Mouse (Mus musculus) erythroblast, embryonic 14.5 days (primary cell): ENCODE data around the gene Cct3. TPM values are rescaled to one million over a fixed set of nuclear protein-coding genes. Genes with fewer than 3 reads are reported as not detected.

Experiments used
- H3K27me3 ChIP-seq: 2 replicates; pipeline ENCODE4 v1.6.1; 2012; ENCODE audit warnings: inconsistent platforms; ENCODE audit not compliant: control insufficient read depth
- H3K36me3 ChIP-seq: 2 replicates; pipeline ENCODE4 v1.6.1; 2012; ENCODE audit warnings: mild to moderate bottlenecking, inconsistent platforms; ENCODE audit not compliant: control insufficient read depth
- H3K4me1 ChIP-seq: 2 replicates; pipeline ENCODE4 v1.6.1; 2012; ENCODE audit warnings: inconsistent platforms; ENCODE audit not compliant: control insufficient read depth
- H3K4me3 ChIP-seq: replicated peaks from 2 replicates; pipeline ENCODE3; 2012; ENCODE audit warnings: moderate library complexity, mild to moderate bottlenecking, inconsistent platforms
- H3K9me3 ChIP-seq: 2 replicates; pipeline ENCODE4 v1.6.1; 2012; ENCODE audit warnings: low read length, inconsistent platforms, mixed read lengths; ENCODE audit not compliant: control insufficient read depth
- GATA1 ChIP-seq: IDR thresholded peaks from 2 replicates; pipeline ENCODE4 v1.6.1; 2012; ENCODE audit warnings: low read length, inconsistent platforms, mixed read lengths
- TAL1 ChIP-seq: IDR thresholded peaks from 3 replicates; pipeline ENCODE4 v1.6.1; 2012; ENCODE audit warnings: low read length, inconsistent platforms, mixed read lengths
- polyA plus RNA-seq: library from polyadenylated mRNA; stranded (reverse); fragments of >175 nt; gene quantifications from 2 replicates; pipeline ENCODE4 v1.2.3, GENCODE M21; 2012

The Cct3 gene
- polyA plus RNA-seq, 1 experiment = 3.8 TPM

DNA sequence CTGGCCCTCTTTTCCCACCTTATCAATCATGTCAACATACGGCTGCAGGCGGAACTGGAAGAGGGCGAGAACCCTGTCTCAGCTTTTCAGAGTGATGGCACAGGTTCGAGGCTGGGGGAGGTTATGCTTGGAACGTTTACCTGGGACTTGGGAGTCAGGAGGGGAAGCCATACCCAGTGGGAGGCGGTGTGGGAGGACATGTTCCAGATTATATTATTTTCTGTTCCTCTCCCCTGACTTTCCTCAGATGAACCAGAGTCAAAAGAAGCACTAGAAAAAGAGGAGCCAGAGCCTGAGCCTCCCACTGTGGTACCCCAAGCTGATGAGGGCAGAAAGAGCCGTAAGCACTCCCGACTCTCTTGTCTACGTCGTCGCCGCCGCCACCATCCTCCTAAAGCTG, 53.8 kb downstream of the Cct3 start:
- TF ChIP-seq TAL1 = no peak
- no peak for TF ChIP-seq GATA1
- H3K4me3 ChIP-seq = no peak overlapping the region
- H3K27me3 ChIP-seq = no peaks in the 10 kb centered on the region; the same call in 1 of the 2 replicates
- H3K9me3 ChIP-seq = no peaks in the 10 kb centered on the region
- no peaks in the 10 kb centered on the region for H3K4me1 ChIP-seq
- peaks cover 100% of the 10 kb centered on the region for H3K36me3 ChIP-seq

- H3K9me3 ChIP-seq = no peaks in the 10 kb centered on the region
- no peaks in the 10 kb centered on the region; the same call in 1 of the 2 replicates for H3K27me3 ChIP-seq
- no peak overlapping the region for H3K4me3 ChIP-seq
- H3K4me1 ChIP-seq = no peaks in the 10 kb centered on the region; the same call in 1 of the 2 replicates
- no peak for TF ChIP-seq TAL1
- no peak for TF ChIP-seq GATA1
- peaks cover 100% of the 10 kb centered on the region for H3K36me3 ChIP-seq
Observed at GRCm38 (mm10) chr3:88352907-88353306, 56.0 kb downstream of the Cct3 start.

DNA sequence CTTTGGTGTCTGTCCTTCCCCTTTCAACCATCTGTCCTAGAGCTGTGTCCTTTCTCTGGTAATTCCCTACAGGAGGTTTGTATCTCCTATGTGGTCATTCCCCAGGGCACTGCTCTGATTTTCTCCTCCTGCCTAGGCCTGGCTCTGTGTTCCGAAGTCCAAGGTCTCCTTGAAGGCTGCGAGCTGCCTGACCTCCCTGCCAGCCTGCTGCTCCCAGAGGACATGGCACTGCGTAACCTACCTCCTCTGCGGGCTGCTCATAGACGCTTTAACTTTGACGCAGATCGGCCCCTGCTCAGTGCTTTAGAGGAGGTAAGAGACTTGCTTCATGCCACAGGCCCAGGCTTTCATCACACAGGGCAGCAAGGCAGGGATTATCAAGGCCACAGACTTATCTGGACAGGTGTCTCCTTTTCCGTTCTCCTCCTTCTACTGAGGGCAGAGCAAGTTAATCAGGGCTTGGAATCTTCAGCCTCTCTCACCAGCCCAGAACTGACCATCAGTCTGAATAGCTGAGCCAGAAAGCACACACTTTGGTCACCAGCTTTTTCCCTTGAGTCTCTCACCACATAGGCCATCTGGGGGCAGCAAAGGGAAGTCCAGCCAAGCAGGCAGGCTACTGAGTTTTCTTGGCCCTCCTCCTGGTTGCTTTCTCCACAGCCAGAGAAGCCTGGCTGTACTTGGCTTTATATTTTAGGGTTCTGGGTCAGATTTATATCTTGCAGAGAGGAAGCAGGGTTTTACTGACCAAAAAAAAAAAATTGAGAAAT, 57.7 kb downstream of the Cct3 start:
- H3K4me1 ChIP-seq = peaks cover 4% of the 10 kb centered on the region
- H3K4me3 ChIP-seq = no peak overlapping the region
- peaks cover 100% of the 10 kb centered on the region for H3K36me3 ChIP-seq
- H3K27me3 ChIP-seq = no peaks in the 10 kb centered on the region; the same call in 1 of the 2 replicates
- TF ChIP-seq GATA1 = no peak
- TF ChIP-seq TAL1 = no peak
- H3K9me3 ChIP-seq = no peaks in the 10 kb centered on the region

- no peak overlapping the region for H3K4me3 ChIP-seq
- H3K27me3 ChIP-seq = no peaks in the 10 kb centered on the region
- TF ChIP-seq TAL1 (no peak), GATA1 (no peak)
- no peaks in the 10 kb centered on the region for H3K9me3 ChIP-seq
- peaks cover 54% of the 10 kb centered on the region for H3K4me1 ChIP-seq
- peaks cover 92% of the 10 kb centered on the region for H3K36me3 ChIP-seq
Observed at GRCm38 (mm10) chr3:88359584-88359983, 62.7 kb downstream of the Cct3 start.

DNA sequence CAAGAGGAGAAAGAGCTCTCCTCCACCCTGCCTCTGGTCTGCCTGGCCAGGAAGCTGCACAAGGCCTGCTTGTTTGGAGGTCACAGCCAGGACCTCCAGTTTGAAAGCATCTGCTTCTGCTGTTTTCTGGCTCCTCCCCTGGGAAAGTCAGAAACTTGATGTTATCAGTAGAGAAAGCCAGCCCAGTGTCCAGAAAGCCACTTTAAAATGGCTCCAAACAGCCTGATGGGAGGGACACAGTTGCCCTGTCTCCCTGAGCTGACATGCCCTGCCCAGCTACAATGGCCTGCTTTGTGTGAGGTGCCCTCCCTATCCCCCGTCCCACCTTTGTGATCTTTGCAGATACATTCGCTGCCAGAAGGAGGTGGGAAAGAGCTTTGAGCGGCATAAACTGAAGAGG, 63.1 kb downstream of the Cct3 start:
- peaks cover 4% of the 10 kb centered on the region for H3K27me3 ChIP-seq
- no peak overlapping the region for H3K4me3 ChIP-seq
- peaks cover 88% of the 10 kb centered on the region for H3K36me3 ChIP-seq
- H3K9me3 ChIP-seq = no peaks in the 10 kb centered on the region
- H3K4me1 ChIP-seq = peaks cover 58% of the 10 kb centered on the region
- no peak for TF ChIP-seq TAL1
- TF ChIP-seq GATA1 = no peak

DNA sequence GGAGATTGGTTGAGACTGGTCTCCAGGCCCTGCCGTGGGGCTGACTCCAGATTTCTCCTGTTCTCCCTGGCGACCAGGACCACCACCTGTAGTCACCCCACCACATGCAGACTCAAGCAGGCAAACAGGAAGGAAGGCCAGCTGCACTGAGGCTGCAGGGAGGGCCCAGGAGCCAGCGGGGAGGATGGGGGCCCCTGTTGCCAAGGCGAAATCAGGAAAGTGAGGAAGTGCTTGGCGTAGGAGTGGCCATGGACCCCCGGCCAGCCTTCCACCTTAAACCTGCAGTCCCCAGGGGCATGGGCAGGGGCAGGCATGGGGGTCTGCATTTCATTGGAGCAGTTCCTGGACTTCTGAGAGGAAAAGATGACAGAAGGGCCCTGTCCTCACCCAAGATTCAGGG, 64.2 kb downstream of the Cct3 start:
- Histone ChIP-seq H3K36me3 (peaks cover 84% of the 10 kb centered on the region), H3K4me1 (peaks cover 69% of the 10 kb centered on the region), H3K9me3 (peaks cover 5% of the 10 kb centered on the region; the same call in 1 of the 2 replicates), H3K4me3 (no peak overlapping the region), H3K27me3 (peaks cover 15% of the 10 kb centered on the region)
- no peak for TF ChIP-seq TAL1
- TF ChIP-seq GATA1 = no peak

DNA sequence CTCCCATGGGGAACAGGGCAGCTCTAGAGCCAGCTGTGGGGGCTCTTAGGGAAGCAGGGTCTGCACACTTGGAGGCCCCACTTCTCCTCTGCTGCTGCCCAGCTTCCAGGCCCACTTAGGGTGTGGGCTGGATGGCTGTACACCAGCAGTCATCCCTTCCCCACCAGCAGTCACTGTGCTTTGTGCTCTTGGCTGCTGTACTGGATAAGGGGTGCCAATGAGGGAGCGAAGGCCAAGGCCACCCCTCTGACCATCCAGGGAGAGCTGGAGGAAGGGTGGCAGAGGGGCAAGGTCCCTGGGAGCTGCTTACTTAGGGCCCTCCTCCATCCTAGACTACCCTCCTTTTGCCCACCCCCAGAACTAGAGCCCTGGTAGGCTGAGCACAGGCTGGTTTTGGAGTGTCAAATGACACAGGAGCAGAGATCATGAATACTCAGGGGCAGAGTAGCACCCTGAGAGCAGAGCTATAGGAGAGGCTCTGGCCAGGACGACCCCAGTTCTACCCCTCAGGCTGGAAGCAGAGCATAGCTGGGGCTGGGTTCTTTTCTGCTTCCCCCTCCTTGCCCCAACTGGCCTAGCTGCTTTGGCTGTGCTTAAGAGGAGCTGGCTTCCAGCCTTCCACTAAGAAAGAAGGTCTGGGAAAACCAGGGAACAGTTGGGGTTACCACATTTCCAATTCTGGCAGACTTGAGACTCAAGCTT, 64.8 kb downstream of the Cct3 start:
- H3K36me3 ChIP-seq = peaks cover 79% of the 10 kb centered on the region
- TF ChIP-seq GATA1 (no peak), TAL1 (no peak)
- H3K9me3 ChIP-seq = peaks cover 5% of the 10 kb centered on the region; the same call in 1 of the 2 replicates
- H3K4me3 ChIP-seq = no peak overlapping the region
- peaks cover 21% of the 10 kb centered on the region for H3K27me3 ChIP-seq
- H3K4me1 ChIP-seq = peaks cover 74% of the 10 kb centered on the region

DNA sequence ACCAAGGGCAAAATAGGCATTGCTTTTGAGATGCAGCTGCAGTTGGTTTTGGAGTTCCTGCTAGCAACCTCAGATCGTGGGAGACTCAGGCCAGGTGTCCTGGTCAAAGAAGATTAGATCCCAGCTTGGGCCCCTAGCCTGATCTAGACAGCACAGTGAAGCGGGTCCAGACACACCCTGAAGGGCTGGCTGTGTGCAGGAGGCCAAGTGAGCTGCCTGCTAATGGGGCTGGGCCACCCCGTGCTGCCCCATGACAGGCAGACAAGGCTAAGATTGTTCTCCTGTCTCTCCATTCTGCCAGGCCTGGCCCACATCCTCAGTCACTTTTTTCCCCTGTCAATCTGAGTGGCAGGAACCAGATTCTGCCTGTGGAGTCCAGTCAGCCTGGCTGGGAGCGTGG, 66.8 kb downstream of the Cct3 start:
- H3K4me3 ChIP-seq = peak overlapping the region; percentile 69
- peaks cover 63% of the 10 kb centered on the region for H3K36me3 ChIP-seq
- H3K4me1 ChIP-seq = peaks cover 81% of the 10 kb centered on the region
- TF ChIP-seq GATA1 = peak; percentile 59
- peak; percentile 78 for TF ChIP-seq TAL1
- peaks cover 27% of the 10 kb centered on the region for H3K27me3 ChIP-seq
- H3K9me3 ChIP-seq = peaks cover 5% of the 10 kb centered on the region; the same call in 1 of the 2 replicates

DNA sequence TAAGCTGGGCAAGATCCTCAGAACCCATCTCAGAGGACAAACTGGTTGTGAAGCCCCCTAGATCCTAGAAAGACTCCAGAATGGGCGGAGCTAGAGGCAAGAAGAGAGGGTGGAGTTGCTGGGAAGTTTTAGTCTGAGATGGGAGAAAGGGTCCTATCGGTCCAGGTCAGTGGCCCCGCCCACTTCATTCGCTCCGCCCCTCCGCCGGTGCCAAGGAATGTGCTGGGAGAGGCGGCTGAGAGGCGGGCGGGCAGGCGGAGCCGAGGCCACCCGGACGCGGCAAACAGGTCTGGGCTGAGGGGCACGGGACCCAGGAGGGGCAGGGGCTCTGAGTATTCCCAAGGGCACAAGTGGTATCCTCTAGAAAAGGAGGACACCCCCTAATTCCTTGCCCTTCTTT, 67.4 kb downstream of the Cct3 start, which contains the start of gene Paqr6:
Paqr6 (plus strand) TSS at position 248 of the 400 bp plus-strand sequence.
- H3K36me3 ChIP-seq = peaks cover 56% of the 10 kb centered on the region
- TF ChIP-seq GATA1 = no peak
- no peak for TF ChIP-seq TAL1
- peak within 1 kb of the TSS; percentile 69 for H3K4me3 ChIP-seq
- peaks cover 79% of the 10 kb centered on the region for H3K4me1 ChIP-seq
- peaks cover 11% of the 10 kb centered on the region for H3K9me3 ChIP-seq
- H3K27me3 ChIP-seq = peaks cover 27% of the 10 kb centered on the region
